Mouse (Mus musculus): Measurements from ENCODE around the gene Alx1.
A peak's percentile ranks its signal among the peaks of the same experiment; 100 is the strongest.

Gene Alx1

GRCm38 (mm10) chr10:103029730-103030490 lies at the start of gene Alx1:
Gene Alx1 (minus strand): TSS chr10:103030215.
- peak; percentile 1 for DNase-seq (ENCODE audit: low read depth)

GRCm38 (mm10) chr10:103049593-103049992 lies 19.6 kb upstream of the Alx1 start:
- no peak for DNase-seq (ENCODE audit: low read depth)

GRCm38 (mm10) chr10:103046623-103047022 lies 16.6 kb upstream of the Alx1 start:
- DNase-seq (ENCODE audit: low read depth): no peak

- DNase-seq (ENCODE audit: low read depth): no peak
Measured at GRCm38 (mm10) chr10:103045019-103045418, 15.0 kb upstream of the Alx1 start.

DNA sequence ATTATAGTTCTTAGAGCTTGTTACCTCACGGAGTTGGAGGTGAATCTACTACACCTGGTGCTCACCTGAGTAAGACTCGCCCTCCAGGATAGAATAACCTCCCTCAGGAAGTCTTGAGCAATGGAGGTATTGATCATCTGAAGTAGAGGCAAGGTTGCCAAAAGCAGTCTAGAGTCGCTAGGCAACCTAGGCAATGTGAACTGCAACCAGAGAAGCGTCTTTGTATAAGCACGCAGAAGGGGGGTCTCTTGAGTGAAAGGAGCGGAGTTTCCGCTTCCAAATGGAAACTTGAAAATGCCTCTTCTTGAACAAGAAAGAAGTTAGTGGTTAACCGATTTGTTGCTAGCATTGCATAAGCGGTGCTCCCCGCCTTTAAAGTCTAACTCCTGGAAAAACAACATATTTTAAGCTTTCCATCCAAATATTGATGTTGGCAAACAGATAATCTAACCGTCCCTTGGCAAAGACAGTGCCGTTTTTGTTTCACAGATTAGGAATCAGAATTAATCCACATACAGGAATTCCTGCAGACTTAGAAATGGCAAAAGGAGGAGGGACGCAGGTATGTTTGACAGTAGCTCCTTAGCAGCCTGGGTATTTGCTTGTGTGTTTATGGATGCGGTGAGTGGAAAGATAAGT lies 5.1 kb upstream of the Alx1 start:
- DNase-seq (ENCODE audit: low read depth): no peak

GRCm38 (mm10) chr10:103030931-103031330 lies 916 bp upstream of the Alx1 start:
- no peak for DNase-seq (ENCODE audit: low read depth)

- DNase-seq (ENCODE audit: low read depth): peak; percentile 2
Measured at GRCm38 (mm10) chr10:103029132-103029729, 784 bp downstream of the Alx1 start.

GRCm38 (mm10) chr10:103028253-103029131 lies 1.5 kb downstream of the Alx1 start:
- peak; percentile 2 for DNase-seq (ENCODE audit: low read depth)

GRCm38 (mm10) chr10:103027931-103028252 lies 2.1 kb downstream of the Alx1 start:
- DNase-seq (ENCODE audit: low read depth): no peak

GRCm38 (mm10) chr10:103027226-103027930 lies 2.6 kb downstream of the Alx1 start:
- DNase-seq (ENCODE audit: low read depth): peak; percentile 12

GRCm38 (mm10) chr10:103026636-103027225 lies 3.3 kb downstream of the Alx1 start:
- no peak for DNase-seq (ENCODE audit: low read depth)

GRCm38 (mm10) chr10:103002556-103002955 lies 27.5 kb downstream of the Alx1 start:
- no peak for DNase-seq (ENCODE audit: low read depth)

- no peak for DNase-seq (ENCODE audit: low read depth)
Measured at GRCm38 (mm10) chr10:103000902-103001301, 29.1 kb downstream of the Alx1 start.

GRCm38 (mm10) chr10:102999584-102999983 lies 30.4 kb downstream of the Alx1 start:
- no peak for DNase-seq (ENCODE audit: low read depth)

- DNase-seq (ENCODE audit: low read depth): no peak
Measured at GRCm38 (mm10) chr10:102975106-102975505, 54.9 kb downstream of the Alx1 start.

- DNase-seq (ENCODE audit: low read depth): no peak
Measured at GRCm38 (mm10) chr10:102959602-102960001, 70.4 kb downstream of the Alx1 start.

Data from induced T-regulatory cell, adult 2 months (primary cell).